Mouse (Mus musculus) liver, adult 2 months (tissue): Measurements from ENCODE around the gene Isx.

Experiments used
- CTCF ChIP-seq: fragments of 200-500 bp; IDR thresholded peaks from 2 replicates; pipeline ENCODE4 v1.5.1; 2011; ENCODE audit warnings: low read depth, low read length, control low read depth
- POLR2A ChIP-seq: fragments of 200-500 bp; IDR thresholded peaks from 2 replicates; pipeline ENCODE4 v1.6.1; 2011; ENCODE audit warnings: low read length, control low read depth; ENCODE audit not compliant: insufficient read depth; ENCODE audit errors: extremely low read depth

DNA sequence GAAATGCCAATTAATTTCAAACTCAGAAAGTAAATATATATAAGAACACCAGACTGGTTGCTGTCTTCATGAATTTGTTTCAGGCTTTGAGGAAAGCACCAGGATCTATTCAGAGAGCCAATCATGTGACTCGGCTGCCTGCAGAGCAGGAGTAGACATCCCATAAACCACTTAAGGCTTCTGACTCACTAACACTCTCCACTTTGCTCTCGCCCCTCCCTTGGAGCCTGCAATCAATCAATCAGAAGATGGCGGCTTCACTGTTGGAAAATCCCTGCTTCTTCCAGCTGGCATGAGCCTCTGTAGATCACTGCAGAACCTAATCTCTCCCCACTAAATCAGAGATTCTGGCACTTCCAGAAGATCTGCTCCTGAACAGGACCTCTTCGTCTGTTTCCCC, 1.3 kb upstream of the Isx start:
- TF ChIP-seq CTCF (no peak), POLR2A (no peak)
